Mouse (Mus musculus): ENCODE results near the gene Col23a1.

The Col23a1 gene

GRCm38 (mm10) chr11:51388892-51389340 lies 99.2 kb downstream of the Col23a1 start:
- DNase-seq (ENCODE audit: low spot score): no peak

DNA sequence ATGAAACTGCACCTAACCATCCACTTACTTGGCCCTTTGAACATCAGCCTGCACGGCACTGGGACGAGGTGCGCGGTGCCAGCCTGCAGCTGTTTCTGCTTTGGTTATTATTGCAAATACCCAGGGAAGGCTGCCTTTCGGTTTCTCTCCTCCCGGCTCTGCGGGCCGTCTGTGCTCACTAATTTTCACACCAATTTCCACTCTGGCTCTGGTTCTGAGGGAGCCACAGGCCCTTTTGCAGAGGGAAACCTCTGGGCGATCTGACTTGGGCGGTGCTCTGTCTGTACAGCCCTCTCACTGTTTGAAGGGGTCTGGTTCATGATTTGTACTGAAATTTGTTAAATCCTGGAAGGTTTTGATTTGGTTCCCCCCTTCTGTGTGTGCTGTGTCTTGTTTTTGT lies 100.0 kb downstream of the Col23a1 start:
- DNase-seq (ENCODE audit: low spot score): no peak

DNA sequence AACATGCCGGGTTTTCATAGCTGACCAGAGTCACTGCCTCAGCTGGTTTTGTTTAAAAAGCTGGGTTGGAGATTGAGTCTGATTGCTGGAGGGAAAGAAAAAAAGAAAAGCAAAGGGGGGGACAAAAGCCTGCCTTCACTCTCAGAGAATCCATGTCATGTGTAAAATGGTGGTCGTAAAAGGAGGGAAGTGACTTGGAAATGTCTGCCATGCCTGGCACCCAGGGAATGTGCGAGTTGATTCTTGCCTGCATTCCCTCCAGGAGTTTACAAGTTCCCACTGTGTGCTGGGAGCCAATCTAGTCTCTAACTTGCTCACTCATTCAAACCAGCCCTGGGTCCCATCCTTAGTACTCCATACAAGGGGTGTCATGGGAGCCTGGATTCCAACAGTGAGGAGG lies 100.8 kb downstream of the Col23a1 start:
- no peak for DNase-seq (ENCODE audit: low spot score)

GRCm38 (mm10) chr11:51391548-51391947 lies 101.8 kb downstream of the Col23a1 start:
- peak; percentile 31 for DNase-seq (ENCODE audit: low spot score)

- no peak for DNase-seq (ENCODE audit: low spot score)
Measured at GRCm38 (mm10) chr11:51394301-51394865, 104.7 kb downstream of the Col23a1 start.

- no peak for DNase-seq (ENCODE audit: low spot score)
Measured at GRCm38 (mm10) chr11:51396451-51396850, 106.7 kb downstream of the Col23a1 start.

DNA sequence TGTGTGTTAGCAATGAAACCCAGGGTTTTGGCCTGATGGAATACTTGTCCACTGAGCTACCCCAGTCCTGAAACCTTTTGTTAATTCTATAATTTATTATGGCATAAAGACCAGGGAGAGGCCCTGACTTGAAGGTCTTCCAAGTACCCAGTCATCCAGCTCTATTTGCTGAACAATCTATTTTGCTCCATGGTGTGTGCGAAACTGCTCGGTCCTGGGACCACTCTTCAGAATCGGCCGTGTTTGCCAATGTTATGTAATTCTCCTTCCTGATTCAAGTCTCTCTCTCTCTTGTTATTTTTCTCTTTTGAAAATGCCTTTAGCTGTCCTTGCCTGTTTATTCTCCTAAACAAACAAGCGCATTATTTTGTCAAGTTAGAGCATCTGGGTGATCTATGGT lies 108.4 kb downstream of the Col23a1 start:
- DNase-seq (ENCODE audit: low spot score): no peak

DNA sequence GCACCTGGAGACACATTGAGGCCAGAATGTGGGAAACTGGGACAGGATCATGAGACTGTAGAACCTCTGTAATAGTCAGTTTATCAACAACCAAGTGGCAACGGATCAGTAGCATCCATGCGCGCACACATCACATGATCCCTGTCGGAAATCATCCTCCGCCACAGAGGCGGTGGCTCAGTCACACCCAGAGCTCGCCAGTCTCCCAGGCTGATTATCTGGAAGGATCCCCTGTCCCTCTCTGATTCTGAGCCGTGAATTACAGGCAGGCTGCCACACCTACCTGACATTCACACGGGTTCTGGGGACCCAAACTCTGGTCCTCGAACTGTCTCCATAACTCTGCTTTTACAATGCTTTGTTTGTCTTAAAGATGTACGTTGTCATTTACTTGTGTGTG lies 110.6 kb downstream of the Col23a1 start:
- no peak for DNase-seq (ENCODE audit: low spot score)

DNA sequence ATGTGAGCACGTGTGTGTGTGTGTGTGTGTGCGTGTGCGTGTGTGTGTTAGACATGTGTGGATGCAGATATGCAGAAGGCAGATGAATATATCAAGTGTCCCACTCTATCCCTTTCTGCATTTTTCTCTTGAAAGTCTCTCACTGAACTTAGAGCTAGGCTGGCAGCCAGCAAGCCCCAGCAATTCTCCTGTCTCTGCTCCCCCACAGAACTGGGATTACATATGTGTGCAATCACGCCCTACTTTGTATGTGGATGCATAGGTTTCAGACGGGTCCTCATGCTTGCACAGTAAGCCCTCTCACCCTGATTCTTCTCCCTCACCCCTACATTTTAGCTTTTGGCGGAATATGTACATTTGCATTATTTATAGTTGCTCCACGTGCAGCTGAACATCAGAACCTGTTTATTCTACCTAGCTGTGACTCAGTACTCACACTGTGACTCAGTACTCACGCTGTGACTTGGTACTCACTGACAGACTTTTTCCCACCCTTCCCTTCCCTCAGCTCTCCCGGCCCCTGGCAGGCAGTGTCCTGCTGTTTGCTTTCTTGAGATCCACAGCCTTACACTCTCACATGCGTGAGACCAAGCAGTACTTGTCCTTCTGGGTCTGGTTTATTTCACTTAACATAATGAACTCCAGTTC lies 111.9 kb downstream of the Col23a1 start:
- DNase-seq (ENCODE audit: low spot score): no peak

DNA sequence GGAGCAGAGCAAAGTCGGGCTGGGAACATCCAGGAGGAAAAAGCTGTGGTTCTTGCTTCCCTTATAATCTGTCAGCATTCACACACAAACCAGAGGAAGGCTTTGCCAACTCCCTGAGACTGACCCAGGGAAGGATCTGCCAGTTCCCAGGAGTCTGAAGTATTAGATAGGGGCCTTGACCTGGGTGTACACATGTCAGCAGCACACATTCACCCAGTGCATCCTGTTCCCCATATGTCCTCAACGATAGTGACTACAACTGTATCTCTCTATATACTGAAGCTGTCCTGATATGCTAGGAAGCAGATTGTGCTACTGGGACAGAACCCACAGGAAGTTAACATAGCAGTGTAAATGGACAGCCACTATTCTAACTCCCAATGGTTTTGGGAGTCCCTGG lies 114.2 kb downstream of the Col23a1 start:
- no peak for DNase-seq (ENCODE audit: low spot score)

- DNase-seq (ENCODE audit: low spot score): no peak
Measured at GRCm38 (mm10) chr11:51404865-51405440, 115.2 kb downstream of the Col23a1 start.

GRCm38 (mm10) chr11:51406531-51406930 lies 116.8 kb downstream of the Col23a1 start:
- DNase-seq (ENCODE audit: low spot score): no peak

DNA sequence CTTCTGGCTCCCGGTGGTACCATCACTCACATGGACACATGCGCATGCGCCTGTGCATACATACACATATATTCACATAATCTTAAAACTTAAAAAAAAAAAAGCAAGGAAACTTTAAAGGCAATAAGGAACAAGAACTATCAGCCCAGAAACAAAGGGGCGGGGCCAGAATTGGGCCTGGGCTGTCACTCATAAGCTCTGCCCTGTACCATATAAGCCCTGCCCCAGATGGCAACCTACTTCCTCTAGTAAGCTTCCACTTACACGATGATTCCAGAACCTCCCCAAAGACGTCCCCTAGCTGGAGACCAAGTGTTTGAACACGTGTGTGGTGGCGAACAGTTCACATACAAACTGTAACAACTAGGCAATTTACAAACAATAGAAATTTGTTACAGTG lies 117.6 kb downstream of the Col23a1 start:
- DNase-seq (ENCODE audit: low spot score): no peak

GRCm38 (mm10) chr11:51410771-51411170 lies 121.1 kb downstream of the Col23a1 start:
- no peak for DNase-seq (ENCODE audit: low spot score)

DNA sequence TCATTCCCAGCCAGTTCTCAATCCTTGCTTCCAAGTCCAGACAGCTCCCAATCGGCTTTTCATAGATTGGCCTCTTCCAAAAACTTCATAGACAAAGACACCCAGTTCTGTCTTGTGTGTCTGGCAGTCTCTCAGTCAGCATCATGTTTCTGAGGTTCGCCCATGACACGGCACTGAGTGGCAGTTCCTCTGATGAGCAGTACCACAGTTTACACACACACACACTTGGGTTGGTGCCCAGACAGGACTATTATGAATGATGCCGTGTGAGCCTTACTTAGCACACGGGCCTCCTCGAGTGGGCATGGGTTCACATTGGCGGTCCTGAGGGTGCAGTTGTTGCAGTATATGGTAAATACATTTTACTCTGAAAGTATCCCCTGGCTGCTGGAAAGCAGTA lies 124.8 kb downstream of the Col23a1 start:
- no peak for DNase-seq (ENCODE audit: low spot score)

DNA sequence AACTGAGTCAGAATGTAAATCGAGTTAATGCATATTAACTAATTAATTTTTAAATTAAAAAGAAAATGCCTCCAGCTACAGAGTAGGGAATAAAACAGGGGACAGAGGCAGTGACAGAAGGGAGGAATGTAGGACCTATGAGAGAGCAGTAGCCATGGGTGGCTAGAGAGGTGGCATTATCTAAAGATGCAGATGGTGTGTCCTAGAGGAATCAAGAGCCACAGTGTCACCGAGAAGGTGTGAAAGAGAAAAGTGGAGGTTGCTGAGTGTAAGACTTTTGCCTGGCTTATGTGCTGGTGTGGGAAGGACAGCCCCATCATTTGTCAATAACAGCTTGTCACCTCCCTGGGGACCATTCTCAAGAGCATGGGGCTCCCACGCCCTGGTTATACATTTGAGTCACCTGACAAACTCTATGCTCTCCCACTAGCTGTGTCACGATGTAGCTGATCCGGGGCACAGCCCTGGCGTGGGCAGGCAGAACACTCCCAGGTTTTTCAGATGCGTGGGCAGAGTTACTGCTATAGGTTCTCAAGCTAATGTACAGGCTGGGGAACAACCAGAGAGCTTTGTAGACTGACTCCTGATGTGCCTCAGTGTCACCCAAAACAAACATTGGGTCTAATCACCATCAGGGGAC lies 125.4 kb downstream of the Col23a1 start:
- no peak for DNase-seq (ENCODE audit: low spot score)

GRCm38 (mm10) chr11:51418807-51419206 lies 129.1 kb downstream of the Col23a1 start:
- no peak for DNase-seq (ENCODE audit: low spot score)

- DNase-seq (ENCODE audit: low spot score): no peak
Measured at GRCm38 (mm10) chr11:51421878-51422277, 132.2 kb downstream of the Col23a1 start.

GRCm38 (mm10) chr11:51422713-51423112 lies 133.0 kb downstream of the Col23a1 start:
- no peak for DNase-seq (ENCODE audit: low spot score)

DNA sequence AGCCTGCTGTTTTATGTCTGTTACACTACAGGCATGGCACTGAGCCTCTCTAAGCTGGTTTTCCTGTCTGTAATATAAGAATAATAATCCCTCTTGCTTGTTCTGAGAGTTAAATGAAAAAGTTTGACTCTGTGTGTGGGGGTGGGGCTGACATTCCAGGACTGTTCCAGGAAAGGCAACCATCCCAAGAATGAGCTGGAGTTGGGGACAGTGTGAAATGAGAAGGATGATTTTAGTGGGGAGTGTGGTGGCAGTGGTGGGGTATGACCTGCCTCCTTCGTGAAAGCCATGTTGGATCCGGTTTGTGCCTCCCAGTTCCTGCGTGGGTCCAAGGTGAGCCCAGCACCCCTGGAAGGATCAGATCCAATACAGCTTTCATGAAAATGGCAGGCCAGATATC lies 136.4 kb downstream of the Col23a1 start:
- DNase-seq (ENCODE audit: low spot score): no peak

DNA sequence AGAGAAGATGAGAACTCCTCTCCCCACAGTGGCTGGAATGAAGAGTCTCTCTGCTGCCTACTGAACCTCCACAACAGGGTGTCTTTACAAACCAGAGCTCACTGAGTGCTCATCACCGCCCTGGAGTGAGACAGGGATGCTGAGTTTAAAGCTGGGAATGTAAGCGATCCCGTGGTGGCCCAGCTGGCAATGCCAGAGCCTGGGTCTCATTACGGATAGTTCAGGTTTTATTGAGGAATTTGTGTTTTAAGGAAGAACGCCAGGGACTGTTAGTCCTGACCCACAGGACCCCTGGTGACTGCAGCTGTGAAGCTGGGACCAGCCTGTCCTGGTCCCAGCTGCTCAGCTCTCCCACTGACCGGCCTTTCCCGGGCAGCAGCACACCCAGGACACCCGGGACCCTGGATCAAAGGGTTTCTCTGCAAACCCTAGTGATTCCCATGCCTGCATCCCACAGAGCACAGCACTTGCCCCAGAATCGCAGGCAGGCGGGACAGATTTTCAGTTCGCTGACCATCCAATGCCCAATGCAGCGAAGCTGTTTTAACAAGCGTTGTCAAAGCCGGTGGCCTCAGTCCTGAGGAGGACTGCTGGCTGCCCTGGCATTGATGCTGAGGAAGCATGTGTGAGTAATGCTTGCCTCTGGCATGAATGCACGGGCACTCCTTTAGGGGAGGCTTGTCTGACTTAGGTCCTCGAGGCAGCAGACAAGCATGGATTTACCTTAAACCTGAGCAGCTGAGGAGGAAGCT lies 139.9 kb downstream of the Col23a1 start:
- no peak for DNase-seq (ENCODE audit: low spot score)

- DNase-seq (ENCODE audit: low spot score): no peak
Measured at GRCm38 (mm10) chr11:51430180-51430578, 140.5 kb downstream of the Col23a1 start.

- no peak for DNase-seq (ENCODE audit: low spot score)
Measured at GRCm38 (mm10) chr11:51431287-51431686, 141.6 kb downstream of the Col23a1 start.
